Mouse (Mus musculus) limb, embryonic 13.5 days (tissue): ENCODE measurements around the gene Clcc1. TPM values are rescaled to one million over a fixed set of nuclear protein-coding genes. Genes with fewer than 3 reads are reported as not detected.

Experiments
- ATAC-seq: fragments of 200-750 bp; cut with Nextera tagmentation; 2 replicates; pipeline ENCODE4 v1.8.0; 2017; ENCODE audit warnings: low read depth, moderate number of reproducible peaks, moderate TSS enrichment; ENCODE audit not compliant: low FRiP score
- H3K27ac ChIP-seq: fragments of 300-500 bp; sonication (generic); 2 replicates; pipeline ENCODE4 v1.5.1; 2015; ENCODE audit warnings: inconsistent platforms, mild to moderate bottlenecking, moderate library complexity
- H3K27me3 ChIP-seq: fragments of 300-500 bp; sonication (generic); 2 replicates; pipeline ENCODE4 v1.6.1; 2015; ENCODE audit warnings: mild to moderate bottlenecking, inconsistent platforms
- H3K36me3 ChIP-seq: fragments of 300-500 bp; sonication (generic); 2 replicates; pipeline ENCODE4 v1.6.1; 2015; ENCODE audit warnings: inconsistent platforms, mild to moderate bottlenecking, moderate library complexity
- H3K4me1 ChIP-seq: fragments of 300-500 bp; sonication (generic); 2 replicates; pipeline ENCODE4 v1.6.1; 2015; ENCODE audit warnings: inconsistent platforms
- H3K4me2 ChIP-seq: fragments of 300-500 bp; sonication (generic); replicated peaks from 2 replicates; pipeline ENCODE4 v1.6.1; 2015; ENCODE audit warnings: inconsistent platforms, mild to moderate bottlenecking, moderate library complexity
- H3K4me3 ChIP-seq: fragments of 300-500 bp; sonication (generic); 2 replicates; pipeline ENCODE4 v1.5.1; 2015; ENCODE audit warnings: moderate library complexity, mild to moderate bottlenecking, inconsistent platforms
- H3K9ac ChIP-seq: fragments of 300-500 bp; sonication (generic); 2 replicates; pipeline ENCODE4 v1.6.1; 2015; ENCODE audit warnings: mild to moderate bottlenecking, inconsistent platforms
- H3K9me3 ChIP-seq: fragments of 300-500 bp; sonication (generic); 2 replicates; pipeline ENCODE4 v1.6.1; 2016; ENCODE audit warnings: inconsistent platforms
- WGBS: fragments of 180-500 bp; shearing (Covaris S2); methylation state at CpG from one replicate; pipeline ENCODE4 v1.1.7; 2015; 5-methylcytosine and 5-hydroxymethylcytosine counted together
- polyA plus RNA-seq: library from polyadenylated mRNA; unstranded; fragments of >200 nt; fragmentation: Nextera tagmentation; extraction: Ambion mirVana; gene quantifications from 2 replicates; pipeline ENCODE4 v1.2.1, GENCODE M21; 2015

Gene Clcc1
- polyA plus RNA-seq, 1 experiment from 2014 or later = 88.4 TPM

- no peak overlapping the region for H3K4me3 ChIP-seq
- H3K27ac ChIP-seq = no peak overlapping the region
- no peaks in the 10 kb centered on the region for H3K9me3 ChIP-seq
- H3K4me2 ChIP-seq = no peak overlapping the region
- ATAC-seq = no peak
- 89% methylated on average over 5 of the region's 5 CpGs for WGBS
- H3K27me3 ChIP-seq = no peaks in the 10 kb centered on the region
- H3K9ac ChIP-seq = no peak overlapping the region
- peaks cover 32% of the 10 kb centered on the region for H3K36me3 ChIP-seq
- peaks cover 37% of the 10 kb centered on the region for H3K4me1 ChIP-seq
Measured at GRCm38 (mm10) chr3:108711296-108711695, 57.6 kb downstream of the Clcc1 start.

GRCm38 (mm10) chr3:108713065-108713675 lies 59.5 kb downstream of the Clcc1 start:
- Histone ChIP-seq H3K4me2 (0 out of 2 replicates have a peak overlapping the region, but pooled peaks have one; percentile 7), H3K9ac (no peak overlapping the region), H3K36me3 (peaks cover 19% of the 10 kb centered on the region), H3K27ac (no peak overlapping the region), H3K9me3 (no peaks in the 10 kb centered on the region), H3K4me3 (no peak overlapping the region), H3K27me3 (no peaks in the 10 kb centered on the region), H3K4me1 (peaks cover 33% of the 10 kb centered on the region)
- no peak for ATAC-seq
- WGBS = 29% methylated on average over 3 of the region's 3 CpGs

GRCm38 (mm10) chr3:108714837-108715236 lies 61.1 kb downstream of the Clcc1 start:
- Histone ChIP-seq H3K27me3 (no peaks in the 10 kb centered on the region), H3K4me3 (no peak overlapping the region), H3K4me1 (peaks cover 34% of the 10 kb centered on the region), H3K9me3 (no peaks in the 10 kb centered on the region), H3K9ac (no peak overlapping the region), H3K27ac (no peak overlapping the region), H3K36me3 (peaks cover 15% of the 10 kb centered on the region), H3K4me2 (no peak overlapping the region)
- ATAC-seq = no peak
- 96% methylated on average over 4 of the region's 4 CpGs for WGBS

GRCm38 (mm10) chr3:108717896-108718502 lies 64.3 kb downstream of the Clcc1 start:
- Histone ChIP-seq H3K4me2 (no peak overlapping the region; the same call in 1 of the 2 replicates), H3K27ac (no peak overlapping the region), H3K27me3 (no peaks in the 10 kb centered on the region), H3K4me3 (no peak overlapping the region), H3K4me1 (peaks cover 39% of the 10 kb centered on the region), H3K36me3 (peaks cover 8% of the 10 kb centered on the region; the same call in 1 of the 2 replicates), H3K9ac (no peak overlapping the region), H3K9me3 (no peaks in the 10 kb centered on the region)
- ATAC-seq = no peak
- 78% methylated on average over 3 of the region's 3 CpGs for WGBS

- no peaks in the 10 kb centered on the region for H3K9me3 ChIP-seq
- 34% methylated on average over 2 of the region's 2 CpGs for WGBS
- H3K4me3 ChIP-seq = peak overlapping the region; percentile 82
- no peaks in the 10 kb centered on the region for H3K27me3 ChIP-seq
- H3K4me2 ChIP-seq = peak overlapping the region; percentile 70
- peak overlapping the region; percentile 44 for H3K27ac ChIP-seq
- H3K4me1 ChIP-seq = peaks cover 37% of the 10 kb centered on the region
- peaks cover 6% of the 10 kb centered on the region; the same call in 1 of the 2 replicates for H3K36me3 ChIP-seq
- peak overlapping the region; percentile 58 for H3K9ac ChIP-seq
- ATAC-seq = no peak
Measured at GRCm38 (mm10) chr3:108719357-108719756, 65.6 kb downstream of the Clcc1 start.

GRCm38 (mm10) chr3:108719761-108720160 lies 66.0 kb downstream of the Clcc1 start:
- Histone ChIP-seq H3K4me1 (peaks cover 37% of the 10 kb centered on the region), H3K36me3 (0 out of 2 replicates have a peak, but pooled peaks cover 4% of the 10 kb centered on the region), H3K27me3 (no peaks in the 10 kb centered on the region), H3K4me3 (peak overlapping the region; percentile 82), H3K27ac (peak overlapping the region; percentile 44; the same call in 1 of the 2 replicates), H3K9me3 (no peaks in the 10 kb centered on the region), H3K9ac (peak overlapping the region; percentile 58), H3K4me2 (peak overlapping the region; percentile 70)
- WGBS = 63% methylated on average over 3 of the region's 3 CpGs
- no peak for ATAC-seq

- Histone ChIP-seq H3K9ac (peak overlapping the region; percentile 92), H3K36me3 (no peaks in the 10 kb centered on the region), H3K27ac (peak overlapping the region; percentile 98), H3K4me2 (peak overlapping the region; percentile 70), H3K9me3 (no peaks in the 10 kb centered on the region), H3K4me1 (peaks cover 36% of the 10 kb centered on the region), H3K4me3 (peak overlapping the region; percentile 82), H3K27me3 (no peaks in the 10 kb centered on the region)
- peak; percentile 45; the same call in 1 of the 2 replicates for ATAC-seq
- under 1% methylated on average over 44 of the region's 44 CpGs for WGBS
Measured at GRCm38 (mm10) chr3:108721076-108721991, 67.6 kb downstream of the Clcc1 start.

- no peaks in the 10 kb centered on the region for H3K27me3 ChIP-seq
- peak within 1 kb of the TSS; percentile 92 for H3K9ac ChIP-seq
- peak within 1 kb of the TSS; percentile 98 for H3K27ac ChIP-seq
- peak within 1 kb of the TSS; percentile 82 for H3K4me3 ChIP-seq
- H3K4me2 ChIP-seq = peak within 1 kb of the TSS; percentile 70
- H3K9me3 ChIP-seq = no peaks in the 10 kb centered on the region
- WGBS = 3% methylated on average over 49 of the region's 53 CpGs
- H3K36me3 ChIP-seq = no peaks in the 10 kb centered on the region
- peak; percentile 97 for ATAC-seq
- H3K4me1 ChIP-seq = peaks cover 34% of the 10 kb centered on the region
Measured at GRCm38 (mm10) chr3:108722036-108722872, 68.5 kb downstream of the Clcc1 start, which contains the start of gene Gpsm2. Gene Gpsm2 (minus strand): TSS chr3:108722309.

- no peak overlapping the region for H3K27ac ChIP-seq
- H3K36me3 ChIP-seq = no peaks in the 10 kb centered on the region
- 88% methylated on average over 7 of the region's 7 CpGs for WGBS
- no peak overlapping the region for H3K9ac ChIP-seq
- no peak overlapping the region for H3K4me2 ChIP-seq
- H3K27me3 ChIP-seq = no peaks in the 10 kb centered on the region
- H3K4me1 ChIP-seq = peaks cover 11% of the 10 kb centered on the region
- no peaks in the 10 kb centered on the region for H3K9me3 ChIP-seq
- no peak for ATAC-seq
- H3K4me3 ChIP-seq = no peak overlapping the region
Measured at GRCm38 (mm10) chr3:108726413-108726812, 72.7 kb downstream of the Clcc1 start.

- H3K9me3 ChIP-seq = no peaks in the 10 kb centered on the region
- peaks cover 11% of the 10 kb centered on the region for H3K4me1 ChIP-seq
- H3K4me2 ChIP-seq = no peak overlapping the region
- no peaks in the 10 kb centered on the region for H3K27me3 ChIP-seq
- no peak overlapping the region for H3K4me3 ChIP-seq
- H3K9ac ChIP-seq = no peak overlapping the region
- H3K27ac ChIP-seq = no peak overlapping the region
- no peak for ATAC-seq
- no peaks in the 10 kb centered on the region for H3K36me3 ChIP-seq
Measured at GRCm38 (mm10) chr3:108727344-108727743, 73.6 kb downstream of the Clcc1 start.

- H3K9ac ChIP-seq = no peak overlapping the region
- peaks cover 7% of the 10 kb centered on the region for H3K4me1 ChIP-seq
- no peak for ATAC-seq
- H3K36me3 ChIP-seq = no peaks in the 10 kb centered on the region
- WGBS = 92% methylated on average over 3 of the region's 3 CpGs
- H3K4me2 ChIP-seq = no peak overlapping the region
- no peaks in the 10 kb centered on the region for H3K9me3 ChIP-seq
- H3K27me3 ChIP-seq = no peaks in the 10 kb centered on the region
- H3K4me3 ChIP-seq = no peak overlapping the region
- no peak overlapping the region for H3K27ac ChIP-seq
Measured at GRCm38 (mm10) chr3:108727776-108728175, 74.1 kb downstream of the Clcc1 start.
